Mouse (Mus musculus) left cerebral cortex, adult 18-20 months (tissue): ENCODE results near the gene Zfp689. TPM values are rescaled to one million over a fixed set of nuclear protein-coding genes. Genes with fewer than 3 reads are reported as not detected.
"Not testable (repeated sequence)": the region's sequence is repeated elsewhere in the genome, so short reads cannot be mapped to it uniquely, and the experiment has no call there.

Source experiments
- DNase-seq, 2 experiments: peaks; one replicate each; pipeline ENCODE4 v3.0.0; 2021 to 2022; ENCODE audit warnings: low spot score in 2 of 2, mixed read lengths in 1 of 2
- total RNA-seq, 2 experiments: library from RNA; stranded (reverse); gene quantifications; 2 replicates each; pipeline ENCODE4 v1.2.3; 2021

Gene Zfp689
- total RNA-seq, 2 experiments from 2014 or later, result 5.4 to 6.2 TPM

DNA sequence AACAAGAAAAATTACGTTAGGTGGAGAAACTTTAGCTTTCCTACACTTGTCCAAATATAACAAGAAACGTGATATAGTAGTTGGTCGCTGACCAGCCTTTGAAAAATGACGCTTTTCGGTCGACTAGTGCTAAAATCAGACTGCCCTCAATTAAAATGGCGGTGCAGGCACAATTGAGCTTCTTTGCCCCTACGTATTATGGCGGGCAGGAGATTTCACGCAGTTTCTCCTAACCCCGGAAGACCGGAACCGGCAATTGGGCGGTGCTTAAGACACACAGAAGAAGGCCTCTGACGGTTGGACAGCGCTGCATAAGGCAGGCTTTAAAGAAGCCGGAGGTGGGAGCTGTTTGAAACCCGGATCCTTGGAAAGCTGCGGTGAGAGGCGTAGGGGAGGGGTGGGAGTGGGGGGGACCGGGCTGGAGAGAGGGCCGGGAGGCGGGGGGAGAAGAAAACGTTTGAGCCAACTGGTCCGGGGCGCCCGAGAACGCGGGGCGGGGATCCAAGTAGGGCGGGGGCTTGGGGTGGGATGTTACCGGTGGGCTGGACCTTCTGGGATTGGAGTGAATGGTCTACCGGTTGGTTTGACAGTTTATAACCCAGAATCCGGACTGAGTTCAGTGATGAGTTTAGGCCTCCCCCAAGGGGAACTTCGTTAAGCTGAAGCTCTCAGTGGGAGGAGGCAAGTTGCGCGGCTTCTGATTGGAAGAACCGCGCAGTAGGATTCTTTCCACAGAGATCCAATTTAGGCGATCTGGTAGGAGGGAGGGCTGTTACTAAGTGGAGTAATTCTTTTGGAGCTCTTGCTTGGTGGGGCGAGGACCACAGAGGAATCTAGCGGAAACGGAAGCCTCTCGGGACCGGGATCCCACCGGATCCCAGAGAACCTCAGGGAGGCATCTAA, 22.0 kb upstream of the Zfp689 start:
- peak; percentile 89 to 93 for DNase-seq

GRCm38 (mm10) chr7:127470011-127470715, 21.2 kb upstream of the Zfp689 start:
- no peak for DNase-seq

GRCm38 (mm10) chr7:127466606-127467005, 17.6 kb upstream of the Zfp689 start:
- DNase-seq, result no peak

DNA sequence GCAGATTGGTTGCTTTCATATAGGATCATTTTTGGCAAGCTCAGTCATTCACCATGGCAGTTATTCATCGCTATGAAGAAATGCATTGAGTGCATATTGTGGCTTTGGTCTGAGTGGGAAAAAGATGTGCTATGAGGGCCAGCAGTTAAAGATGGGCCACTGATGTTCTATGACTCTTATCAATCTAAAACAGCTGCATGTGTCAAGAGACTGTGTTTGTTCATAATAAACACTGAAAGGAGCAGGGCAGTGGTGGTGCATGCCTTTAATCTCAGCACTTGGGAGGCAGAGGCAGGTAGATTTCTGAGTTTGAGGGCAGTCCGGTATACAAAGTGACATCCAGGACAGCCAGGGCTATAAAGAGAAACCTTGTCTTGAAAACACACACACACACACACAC, 16.7 kb upstream of the Zfp689 start:
- DNase-seq, result not testable (repeated sequence)

- DNase-seq, result no peak
Observed at GRCm38 (mm10) chr7:127465191-127465590, 16.2 kb upstream of the Zfp689 start.

DNA sequence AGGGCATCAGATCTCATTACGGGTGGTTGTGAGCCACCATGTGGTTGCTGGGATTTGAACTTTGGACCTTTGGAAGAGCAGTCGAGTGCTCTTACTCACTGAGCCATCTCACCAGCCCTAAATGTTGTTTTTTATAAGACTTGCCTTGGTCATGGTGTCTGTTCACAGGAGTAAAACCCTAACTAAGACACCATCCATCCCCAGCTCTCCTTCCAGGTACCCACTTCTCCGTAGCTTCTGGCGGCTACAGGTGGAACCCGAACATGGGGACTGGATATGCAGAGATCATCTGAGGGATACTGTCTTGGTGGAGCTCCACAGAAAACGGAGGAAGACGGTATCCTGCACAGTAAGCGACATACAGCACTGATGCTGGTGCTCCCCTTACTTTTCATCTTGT, 10.4 kb upstream of the Zfp689 start, which contains the start of gene Prr14:
Gene Prr14 (plus strand): TSS at position 301 of the 400 bp plus-strand sequence.
- DNase-seq, result not testable (repeated sequence)

- DNase-seq, result not testable (repeated sequence)
Observed at GRCm38 (mm10) chr7:127458371-127459122, 9.6 kb upstream of the Zfp689 start.

- DNase-seq, result no peak
Observed at GRCm38 (mm10) chr7:127454905-127455304, 5.9 kb upstream of the Zfp689 start.

DNA sequence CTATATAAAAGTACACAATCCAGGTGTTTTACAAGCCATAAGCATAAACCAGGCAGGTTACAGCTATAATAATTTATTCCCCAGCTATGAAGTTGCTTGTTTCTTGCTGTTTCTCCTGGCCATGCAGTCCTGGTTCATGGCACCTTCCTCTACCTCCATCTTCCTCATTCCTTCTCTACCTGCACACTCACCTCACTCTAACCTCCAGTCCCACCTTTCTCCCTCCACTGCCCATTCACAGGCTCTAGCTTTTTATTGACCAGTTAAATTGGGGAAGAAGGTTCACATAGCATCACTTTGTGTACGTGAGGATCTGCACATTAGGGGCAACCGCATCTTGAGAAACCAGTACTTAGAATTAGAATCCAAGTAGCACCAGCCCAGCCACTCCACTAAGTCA, 4.1 kb upstream of the Zfp689 start:
- DNase-seq, result no peak

GRCm38 (mm10) chr7:127449966-127450365, 1.0 kb upstream of the Zfp689 start:
- DNase-seq, result no peak

DNA sequence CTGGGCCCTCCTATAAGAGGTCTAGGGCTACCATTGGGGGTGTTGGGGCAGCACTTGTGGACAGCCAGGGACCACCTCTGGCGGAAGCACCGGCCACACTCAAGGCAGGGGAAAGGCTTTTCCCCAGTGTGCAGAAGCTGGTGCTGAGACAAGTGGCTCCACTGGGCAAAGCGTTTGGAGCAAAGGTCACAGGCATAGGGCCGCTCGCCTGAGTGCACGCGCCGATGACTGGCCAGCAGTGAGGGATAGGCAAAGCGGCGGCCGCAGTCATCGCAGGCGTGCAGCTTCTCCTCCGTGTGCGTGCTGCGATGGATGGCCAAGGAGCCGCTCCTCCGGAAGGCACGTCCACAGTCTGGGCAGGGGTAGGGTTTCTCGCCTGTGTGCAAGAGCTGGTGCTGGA, 5.0 kb downstream of the Zfp689 start:
- no peak for DNase-seq

GRCm38 (mm10) chr7:127437724-127438123, 11.2 kb downstream of the Zfp689 start:
- DNase-seq, result no peak

- DNase-seq, result no peak
Observed at GRCm38 (mm10) chr7:127435206-127435605, 13.8 kb downstream of the Zfp689 start.

DNA sequence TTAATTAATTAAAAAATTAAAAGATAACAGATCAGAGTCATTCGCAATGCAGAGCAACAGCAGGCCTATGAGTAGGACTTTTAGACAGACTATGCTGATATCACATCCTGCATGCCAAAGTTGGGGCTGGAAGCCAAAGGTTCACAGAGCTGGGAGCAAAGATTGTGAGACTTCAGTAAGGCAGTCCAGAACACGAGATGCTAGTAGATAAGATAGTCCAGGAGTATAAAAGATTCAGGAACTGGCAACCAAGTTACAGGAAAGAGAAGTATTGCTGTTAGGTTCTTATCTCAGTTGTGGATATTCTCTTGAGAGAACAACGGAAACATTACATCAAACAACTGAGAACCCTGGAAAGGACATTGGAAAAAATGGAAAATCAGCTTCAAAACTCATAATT, 22.6 kb downstream of the Zfp689 start:
- DNase-seq, result no peak

GRCm38 (mm10) chr7:127425911-127426310, 23.0 kb downstream of the Zfp689 start:
- DNase-seq, result no peak

GRCm38 (mm10) chr7:127425291-127425690, 23.7 kb downstream of the Zfp689 start:
- DNase-seq, result no peak

DNA sequence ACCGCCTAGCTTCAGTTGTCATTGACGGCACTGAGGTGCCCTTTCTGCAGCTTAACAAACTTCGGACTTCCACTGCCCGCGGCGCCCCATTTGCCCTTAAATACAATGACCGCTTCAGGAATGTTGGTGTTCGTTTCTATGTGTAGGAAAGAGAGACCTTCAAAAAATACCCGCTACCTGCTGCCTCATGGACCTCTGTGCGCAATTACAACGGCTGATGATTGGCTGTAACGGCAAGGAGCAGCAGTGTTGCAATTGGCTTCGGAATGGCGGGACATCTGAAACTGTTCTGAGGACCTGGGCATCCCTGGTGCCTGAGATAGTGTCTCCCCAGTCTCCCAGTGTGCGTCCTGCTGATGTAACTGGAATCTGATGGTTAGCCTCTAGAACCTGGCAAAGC, 26.7 kb downstream of the Zfp689 start:
- DNase-seq, result peak; percentile 34 to 37

DNA sequence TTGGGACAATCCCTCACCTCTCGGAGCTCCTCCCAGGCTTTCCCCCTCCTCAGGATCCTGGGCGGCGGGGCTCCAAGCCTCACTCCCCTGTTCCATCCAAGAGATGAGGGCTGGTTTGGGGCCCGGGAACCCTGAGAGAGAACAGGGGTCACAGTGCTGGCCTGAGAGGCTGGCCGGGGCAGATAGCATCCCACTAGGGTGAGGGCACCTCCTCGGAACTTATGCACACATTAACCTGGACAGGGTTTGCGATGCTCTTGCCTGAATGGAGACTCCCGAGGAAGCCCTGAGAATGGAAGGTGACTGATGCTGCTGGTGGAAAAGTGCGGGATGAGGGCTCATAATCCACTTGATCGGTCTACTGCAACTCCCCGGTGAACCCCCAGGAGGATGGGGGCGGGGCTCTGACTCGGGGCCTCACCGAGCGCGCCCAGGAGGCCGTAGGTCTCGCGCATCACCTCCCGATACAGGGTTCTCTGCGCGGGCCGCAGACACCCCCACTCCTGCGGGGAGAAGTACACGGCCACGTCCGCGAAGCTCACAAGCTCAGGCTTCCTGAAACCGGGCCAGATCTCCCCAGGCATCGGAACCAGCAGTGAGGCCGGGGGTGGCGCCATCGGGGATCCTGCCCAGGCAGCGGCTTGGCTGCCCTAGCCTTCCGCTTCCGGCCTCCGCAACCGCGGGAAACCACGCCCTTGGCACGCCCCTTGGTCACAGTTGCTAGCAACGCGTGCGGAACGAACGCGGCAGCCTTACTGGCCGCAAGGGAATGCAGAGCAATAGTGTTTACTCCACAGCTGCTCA, 27.4 kb downstream of the Zfp689 start, which contains the start of gene Zfp688:
Gene Zfp688 (minus strand): TSS at position 681 of the 804 bp plus-strand sequence.
- DNase-seq, result peak; percentile 91 to 94

GRCm38 (mm10) chr7:127411418-127411817, 37.5 kb downstream of the Zfp689 start:
- DNase-seq, result no peak
